Mouse (Mus musculus) thymus, adult 2 months (tissue): ENCODE results near the gene Add1. TPM values are rescaled to one million over a fixed set of nuclear protein-coding genes. Genes with fewer than 3 reads are reported as not detected.
A peak's percentile ranks its signal among the peaks of the same experiment; 100 is the strongest.

Source experiments
- DNase-seq: peaks from one replicate; pipeline ENCODE4 v3.0.0; 2021
- H3K27ac ChIP-seq: fragments of 200-500 bp; 2 replicates; pipeline ENCODE4 v1.5.1; 2012; ENCODE audit warnings: low read length, control low read depth; ENCODE audit not compliant: control insufficient read depth, insufficient read depth
- H3K27me3 ChIP-seq: fragments of 200-500 bp; 2 replicates; pipeline ENCODE4 v1.6.1; 2012; ENCODE audit warnings: mild to moderate bottlenecking, low read length, moderate library complexity, mixed read lengths; ENCODE audit not compliant: control insufficient read depth, insufficient read depth
- H3K36me3 ChIP-seq: fragments of 200-500 bp; 2 replicates; pipeline ENCODE4 v1.6.1; 2012; ENCODE audit warnings: mild to moderate bottlenecking, low read length, moderate library complexity; ENCODE audit not compliant: control insufficient read depth, insufficient read depth
- H3K4me1 ChIP-seq: fragments of 200-500 bp; replicated peaks from 2 replicates; pipeline ENCODE4 v1.6.1; 2012; ENCODE audit warnings: low read length; ENCODE audit not compliant: control insufficient read depth, insufficient read depth
- H3K4me3 ChIP-seq: fragments of 200-500 bp; 2 replicates; pipeline ENCODE4 v1.5.1; 2012; ENCODE audit warnings: mild to moderate bottlenecking, low read length, control low read depth, moderate library complexity; ENCODE audit not compliant: control insufficient read depth, insufficient read depth
- CTCF ChIP-seq: fragments of 200-500 bp; IDR thresholded peaks from 2 replicates; pipeline ENCODE4 v1.5.1; 2012; ENCODE audit warnings: mild to moderate bottlenecking, control low read depth, low read length, moderate library complexity, borderline replicate concordance; ENCODE audit not compliant: control insufficient read depth, poor library complexity, insufficient read depth; ENCODE audit errors: extremely low read depth
- POLR2A ChIP-seq: fragments of 200-500 bp; IDR thresholded peaks from 2 replicates; pipeline ENCODE4 v1.6.1; 2012; ENCODE audit warnings: mild to moderate bottlenecking, low read length, control low read depth, moderate library complexity; ENCODE audit not compliant: control insufficient read depth, poor library complexity, insufficient read depth; ENCODE audit errors: extremely low read depth
- WGBS: fragments of 180-500 bp; shearing (Covaris S2); methylation state at CpG from one replicate; pipeline ENCODE4 v1.1.7; 2018; 5-methylcytosine and 5-hydroxymethylcytosine counted together
- polyA plus RNA-seq: library from polyadenylated mRNA; depleted of rRNA; stranded (reverse); fragments of >200 nt; gene quantifications from 2 replicates; pipeline ENCODE4 v1.2.3, GENCODE M21; 2012; rRNA removed

Gene Add1
- 219 and 224 TPM in 2 replicates for polyA plus RNA-seq

DNA sequence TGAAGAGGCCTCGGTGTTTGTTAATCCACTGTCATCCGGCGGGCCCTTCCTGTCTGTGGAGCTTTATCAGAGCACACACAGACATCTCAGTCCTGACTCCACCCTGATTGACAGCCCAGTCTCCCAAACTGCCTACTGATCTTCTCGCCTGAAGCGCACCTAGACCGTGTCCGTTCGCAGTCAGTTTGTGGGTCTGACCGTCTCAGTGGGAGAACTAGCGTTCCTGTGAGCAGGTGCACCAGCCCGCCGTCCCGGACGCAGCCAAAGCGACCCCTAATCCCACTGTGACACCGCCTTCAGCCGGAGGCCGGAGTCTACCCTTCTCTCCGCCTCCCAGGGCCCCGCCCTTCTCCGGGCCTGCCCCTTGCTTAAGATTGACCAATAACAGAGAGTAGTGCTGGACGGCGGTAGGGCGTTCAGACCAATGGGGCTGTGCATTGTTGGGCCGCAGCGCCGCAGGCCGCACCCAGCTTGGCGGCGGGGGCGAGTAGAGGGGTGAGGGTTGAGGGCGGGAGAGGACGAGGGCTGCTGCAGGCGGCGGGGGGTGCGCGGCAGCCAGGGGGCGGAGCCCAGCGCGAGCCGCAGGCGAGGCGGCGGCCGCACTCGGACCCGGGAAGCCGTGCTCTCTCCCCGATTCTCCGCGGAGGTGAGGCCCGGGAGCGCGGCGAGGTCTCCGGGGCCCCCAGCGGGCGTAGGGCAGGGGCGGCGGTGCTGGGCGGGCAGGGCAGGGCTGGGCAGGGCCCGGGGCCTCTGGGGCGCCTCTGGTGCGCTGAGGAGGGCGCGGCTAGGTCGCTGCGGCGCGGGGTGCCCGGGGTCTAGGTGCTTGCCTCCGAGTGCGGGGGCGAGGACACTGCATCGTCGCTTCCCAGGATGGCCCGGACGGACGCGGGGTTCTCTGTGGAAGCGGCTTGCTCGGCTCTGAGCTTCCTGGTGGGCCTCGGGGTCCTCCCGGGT lies at the start of gene Add1:
Gene Add1 (plus strand): TSS at position 397 of the 954 bp plus-strand sequence.
- Histone ChIP-seq H3K4me1 (peaks cover 12% of the 10 kb centered on the region), H3K4me3 (peak within 1 kb of the TSS; percentile 90), H3K27ac (peak within 1 kb of the TSS; percentile 79), H3K27me3 (no peaks in the 10 kb centered on the region), H3K36me3 (no peaks in the 10 kb centered on the region)
- DNase-seq, result peak; percentile 97
- under 1% methylated on average over 64 of the region's 84 CpGs for WGBS
- TF ChIP-seq CTCF, result peak; percentile 67; the same call in 1 of the 2 replicates
- peak; percentile 96 for TF ChIP-seq POLR2A

- Histone ChIP-seq H3K36me3 (no peaks in the 10 kb centered on the region), H3K27ac (no peak overlapping the region), H3K4me1 (peaks cover 64% of the 10 kb centered on the region), H3K27me3 (no peaks in the 10 kb centered on the region), H3K4me3 (no peak overlapping the region)
- no peak for DNase-seq
- 65% methylated on average over 4 of the region's 4 CpGs for WGBS
- no peak for TF ChIP-seq CTCF
- no peak for TF ChIP-seq POLR2A
Measured at GRCm38 (mm10) chr5:34523958-34524485, 49.4 kb upstream of the Add1 start.

DNA sequence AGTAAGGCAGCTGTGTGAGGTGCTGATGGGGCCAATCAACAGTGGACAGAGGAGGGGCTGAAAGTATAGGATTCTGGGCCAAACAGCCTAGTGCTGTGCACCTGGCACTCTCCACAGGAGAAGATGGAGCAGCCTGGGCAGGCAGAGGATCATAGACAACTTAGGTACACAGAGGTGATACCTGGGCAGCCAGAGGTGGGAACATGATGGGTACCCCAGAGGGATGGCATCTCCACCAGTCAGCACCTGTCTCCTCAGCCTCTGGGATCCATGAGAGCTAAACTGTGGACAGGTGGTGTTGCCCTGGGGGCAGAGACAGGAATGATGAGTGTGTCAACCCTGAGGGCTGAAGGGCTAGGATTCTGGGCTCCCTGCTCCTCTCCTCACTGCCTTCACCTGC lies 49.0 kb upstream of the Add1 start:
- Histone ChIP-seq H3K27me3 (no peaks in the 10 kb centered on the region), H3K27ac (no peak overlapping the region), H3K36me3 (no peaks in the 10 kb centered on the region), H3K4me1 (peaks cover 63% of the 10 kb centered on the region), H3K4me3 (no peak overlapping the region)
- DNase-seq, result no peak
- TF ChIP-seq POLR2A (no peak), CTCF (no peak)

GRCm38 (mm10) chr5:34525663-34526476 lies 47.6 kb upstream of the Add1 start, which contains the start of gene Sh3bp2:
TSS of gene Sh3bp2 (plus strand) at chr5:34525838.
- peak within 1 kb of the TSS; percentile 15; the same call in 1 of the 2 replicates for H3K27ac ChIP-seq
- H3K4me3 ChIP-seq, result peak within 1 kb of the TSS; percentile 92
- 0 out of 2 replicates have a peak, but pooled peaks have one; percentile 48 for TF ChIP-seq CTCF
- TF ChIP-seq POLR2A, result peak; percentile 42; the same call in 1 of the 2 replicates
- DNase-seq, result peak; percentile 99
- WGBS, result 7% methylated on average over 38 of the region's 38 CpGs
- no peaks in the 10 kb centered on the region for H3K27me3 ChIP-seq
- no peaks in the 10 kb centered on the region for H3K36me3 ChIP-seq
- peaks cover 57% of the 10 kb centered on the region for H3K4me1 ChIP-seq

DNA sequence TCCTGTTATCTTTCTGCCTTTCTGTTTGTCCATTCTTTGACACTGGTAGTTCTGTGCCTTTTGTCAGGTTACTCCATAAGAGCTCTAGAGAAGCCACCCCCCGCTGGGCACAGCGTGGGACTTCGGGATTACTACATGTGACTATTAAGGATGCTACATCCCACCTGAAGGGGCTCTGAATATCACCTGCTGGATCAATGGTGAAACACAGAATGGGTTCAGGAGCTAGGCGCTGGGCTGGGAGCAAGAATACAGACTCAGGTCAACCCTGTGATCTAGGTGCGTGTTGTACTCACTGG lies 47.0 kb upstream of the Add1 start:
- Histone ChIP-seq H3K4me1 (peaks cover 57% of the 10 kb centered on the region), H3K36me3 (no peaks in the 10 kb centered on the region), H3K4me3 (peak overlapping the region; percentile 92), H3K27me3 (no peaks in the 10 kb centered on the region), H3K27ac (peak overlapping the region; percentile 15; the same call in 1 of the 2 replicates)
- TF ChIP-seq CTCF (no peak), POLR2A (no peak)
- WGBS, result 94% methylated on average over 5 of the region's 5 CpGs
- no peak for DNase-seq

GRCm38 (mm10) chr5:34527352-34527751 lies 46.1 kb upstream of the Add1 start:
- H3K27me3 ChIP-seq, result no peaks in the 10 kb centered on the region
- H3K27ac ChIP-seq, result no peak overlapping the region
- TF ChIP-seq POLR2A (no peak), CTCF (no peak)
- DNase-seq, result no peak
- H3K4me1 ChIP-seq, result peaks cover 55% of the 10 kb centered on the region
- H3K36me3 ChIP-seq, result no peaks in the 10 kb centered on the region
- WGBS, result 93% methylated on average over 2 of the region's 2 CpGs
- H3K4me3 ChIP-seq, result no peak overlapping the region
